Mouse (Mus musculus) testis, postnatal 14 days (tissue): ENCODE data around the gene Map4k5.

ENCODE experiments used
- DNase-seq: peaks from one replicate; pipeline ENCODE4 v3.0.0; 2021; ENCODE audit warnings: low spot score

Gene Map4k5

DNA sequence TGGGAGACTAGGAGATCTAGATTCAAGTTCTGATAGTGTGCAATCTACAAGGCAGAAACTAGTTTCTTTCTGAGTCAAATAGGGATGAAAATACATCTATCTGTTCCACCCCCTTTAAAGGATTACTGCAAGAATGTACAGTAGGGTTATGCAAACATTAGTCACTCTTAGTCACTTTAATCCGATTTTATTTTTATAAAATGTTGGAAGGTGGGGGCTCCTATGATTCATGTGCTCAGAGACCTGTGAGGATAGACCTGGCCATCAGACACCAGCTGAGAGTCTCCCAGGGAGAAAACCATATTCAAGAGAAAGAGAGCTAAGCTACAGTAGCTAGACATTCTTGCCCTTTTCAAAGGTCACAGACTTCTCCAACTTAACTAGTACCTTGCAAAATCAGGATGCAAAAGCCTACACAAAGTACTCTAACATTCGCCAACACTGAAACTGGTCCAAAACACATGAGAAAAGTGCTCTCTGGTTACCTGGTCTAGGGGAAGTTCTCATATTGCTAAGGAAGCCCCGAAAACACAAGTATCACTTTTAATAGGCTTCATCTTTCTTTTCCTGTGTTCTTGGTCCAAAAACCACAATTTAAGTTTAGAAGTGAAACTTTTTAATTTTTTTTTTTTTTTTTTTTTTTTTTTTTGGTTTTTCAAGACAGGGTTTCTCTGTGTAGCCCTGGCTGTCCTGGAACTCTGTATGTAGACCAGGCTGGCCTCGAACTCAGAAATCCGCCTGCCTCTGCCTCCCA is 7.7 kb downstream of the Map4k5 start:
- no peak for DNase-seq

DNA sequence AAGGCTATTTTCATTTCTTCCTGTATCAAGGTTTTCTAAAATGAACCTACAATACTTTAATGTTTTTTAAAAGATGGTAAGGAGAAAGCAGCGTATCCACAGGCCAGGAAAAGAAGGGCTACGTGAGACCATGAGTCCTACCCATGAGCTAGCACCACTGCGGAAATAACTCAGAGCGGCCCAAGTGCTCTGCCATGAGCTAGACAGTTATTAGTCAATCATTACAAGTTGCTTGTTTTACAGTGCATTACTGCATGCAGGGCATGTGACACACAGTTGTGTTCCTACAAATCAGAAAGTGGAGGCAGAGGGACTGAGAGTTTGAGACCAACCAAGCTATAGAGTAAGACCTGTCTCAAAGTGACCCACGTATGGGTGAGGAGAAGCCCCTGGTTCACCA is 8.9 kb downstream of the Map4k5 start:
- DNase-seq, result no peak

DNA sequence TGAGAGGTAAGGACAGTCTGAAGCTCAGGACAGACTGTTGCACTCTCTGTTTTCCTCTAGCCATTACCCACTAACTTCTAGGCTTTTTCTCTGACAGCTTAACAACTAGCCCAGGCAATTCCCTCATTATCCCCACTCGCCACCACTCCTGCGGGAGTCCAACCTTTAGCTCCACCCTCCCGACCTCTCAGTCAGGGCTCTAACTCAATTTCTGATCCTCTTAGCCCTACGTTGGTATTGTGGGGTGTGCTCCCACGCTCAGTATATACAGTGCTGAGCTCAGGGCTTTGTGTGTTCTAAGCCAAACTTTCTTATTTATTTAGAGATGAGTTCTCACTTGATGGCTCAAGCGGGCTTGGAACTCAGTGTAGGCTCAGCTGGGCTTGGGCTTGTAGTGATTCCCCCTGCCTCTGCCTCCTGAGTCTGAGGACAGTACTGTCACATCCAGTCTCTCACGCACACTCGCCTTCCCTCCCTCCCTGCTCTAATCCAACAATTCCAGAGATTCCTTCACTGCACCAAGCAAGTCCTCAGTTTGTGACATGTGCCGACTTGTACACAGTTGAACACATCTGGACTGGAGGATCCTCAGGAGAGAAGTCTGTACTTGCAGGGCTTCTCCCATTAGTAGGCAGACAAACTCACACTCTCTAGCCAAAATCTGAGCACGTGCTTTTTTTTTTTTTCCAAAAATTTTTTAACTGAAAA is 11.6 kb downstream of the Map4k5 start:
- DNase-seq, result no peak

- DNase-seq, result no peak
Observed at GRCm38 (mm10) chr12:69879739-69880138, 13.3 kb downstream of the Map4k5 start.

DNA sequence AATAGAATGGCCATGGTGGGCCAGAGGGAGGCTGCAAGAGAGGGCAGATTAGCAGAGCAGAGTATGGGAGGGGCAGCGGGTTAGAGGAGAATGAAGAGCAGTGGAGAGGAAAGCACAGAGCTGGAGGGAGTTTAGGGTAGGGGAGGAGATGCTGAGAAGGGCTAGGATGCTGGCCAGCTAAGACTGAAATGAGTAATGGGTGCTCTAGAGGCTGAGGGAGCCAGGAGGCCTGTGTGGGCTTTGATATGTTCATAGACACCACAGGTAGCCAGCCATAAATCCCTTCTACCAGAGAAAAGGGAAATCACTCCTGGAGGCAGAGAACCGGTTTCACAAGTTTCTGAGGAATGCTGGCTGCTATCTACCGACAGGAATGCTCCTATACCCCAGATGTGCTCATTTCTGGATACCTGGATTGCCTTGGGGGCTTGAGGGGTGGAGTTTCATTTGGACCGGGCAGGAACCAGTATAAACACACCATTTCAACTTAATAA is 13.8 kb downstream of the Map4k5 start:
- no peak for DNase-seq

- no peak for DNase-seq
Observed at GRCm38 (mm10) chr12:69877842-69878363, 15.1 kb downstream of the Map4k5 start.

GRCm38 (mm10) chr12:69871632-69872031 is 21.4 kb downstream of the Map4k5 start:
- DNase-seq, result no peak

DNA sequence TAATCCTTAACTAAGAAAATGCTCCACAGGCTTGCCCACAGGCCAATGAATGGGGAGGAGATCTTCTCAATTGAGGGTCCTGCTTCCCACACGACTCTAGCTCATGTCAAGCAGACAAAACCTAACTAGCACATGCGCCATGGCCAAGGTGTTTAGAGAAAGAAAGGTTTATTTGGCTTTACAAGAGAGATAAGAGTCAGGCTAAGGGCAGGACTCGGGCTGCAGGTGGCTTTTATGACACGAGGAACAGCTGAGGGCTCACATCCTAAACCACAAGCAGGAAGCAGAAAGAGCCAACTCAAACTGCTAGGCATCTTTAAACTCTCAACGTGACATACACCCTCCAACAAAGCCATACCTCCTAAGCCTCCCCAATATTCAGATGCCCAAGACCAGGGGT is 25.7 kb downstream of the Map4k5 start:
- DNase-seq, result no peak

- DNase-seq, result no peak
Observed at GRCm38 (mm10) chr12:69864164-69864692, 28.8 kb downstream of the Map4k5 start.

- no peak for DNase-seq
Observed at GRCm38 (mm10) chr12:69863505-69863904, 29.5 kb downstream of the Map4k5 start.

DNA sequence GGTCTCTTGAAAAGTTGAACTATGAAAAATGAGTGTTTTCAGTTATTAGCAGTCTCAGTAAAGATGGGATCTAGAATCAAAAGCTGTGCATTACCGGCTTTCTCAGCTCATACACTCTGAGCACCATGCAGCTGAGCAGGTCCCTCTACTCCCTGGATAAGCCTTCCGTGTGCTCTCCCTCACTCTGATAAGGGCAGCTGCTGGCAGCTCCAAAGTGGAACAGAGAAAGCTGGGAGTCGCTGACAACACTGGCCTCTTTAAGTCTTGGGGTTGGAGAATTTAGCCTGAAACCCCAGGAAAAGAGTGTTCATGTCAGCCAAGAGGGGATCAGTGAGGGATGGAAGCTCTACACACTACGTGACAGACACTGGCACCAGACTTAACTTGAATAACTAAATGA is 34.2 kb downstream of the Map4k5 start:
- DNase-seq, result no peak

GRCm38 (mm10) chr12:69857597-69857996 is 35.4 kb downstream of the Map4k5 start:
- DNase-seq, result no peak

DNA sequence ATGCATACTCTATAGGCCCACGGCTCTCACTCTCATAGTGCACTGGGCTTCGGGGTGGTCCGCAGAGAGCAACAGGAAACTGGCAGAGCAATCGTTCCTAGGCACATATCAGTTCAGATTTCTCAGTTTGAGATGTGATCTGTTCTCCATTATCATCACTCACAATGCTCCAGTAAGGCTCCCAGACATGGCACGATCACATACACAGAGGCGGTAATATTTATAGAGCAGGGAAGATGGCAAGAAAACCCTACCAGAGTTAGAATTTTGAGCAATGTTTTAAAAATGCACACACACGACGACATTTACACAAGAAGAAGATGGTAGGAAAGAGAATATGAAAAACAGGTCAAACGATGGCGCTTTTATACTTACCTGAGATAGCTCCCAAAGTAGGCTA is 36.6 kb downstream of the Map4k5 start:
- DNase-seq, result no peak

GRCm38 (mm10) chr12:69855641-69856300 is 37.2 kb downstream of the Map4k5 start:
- no peak for DNase-seq

- DNase-seq, result no peak
Observed at GRCm38 (mm10) chr12:69853942-69854341, 39.1 kb downstream of the Map4k5 start.

DNA sequence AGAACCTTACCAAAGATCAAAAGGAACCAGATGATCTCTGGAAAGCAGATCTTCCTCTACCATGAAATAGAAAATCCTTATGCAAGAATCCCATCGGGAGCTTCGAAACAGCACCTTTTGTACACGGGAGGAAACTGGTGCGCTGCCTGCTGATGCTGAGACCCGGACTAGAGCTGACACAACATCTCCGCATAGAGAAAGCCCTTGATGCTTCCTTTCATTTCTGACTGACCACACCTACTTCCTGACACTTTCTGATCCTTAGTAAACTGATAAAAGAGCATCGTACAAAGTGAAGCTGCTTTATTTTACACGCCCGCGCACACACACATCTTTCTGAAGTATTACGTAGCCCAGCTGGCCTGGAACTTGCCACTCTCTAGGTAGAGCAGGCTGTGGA is 39.6 kb downstream of the Map4k5 start:
- DNase-seq, result no peak

DNA sequence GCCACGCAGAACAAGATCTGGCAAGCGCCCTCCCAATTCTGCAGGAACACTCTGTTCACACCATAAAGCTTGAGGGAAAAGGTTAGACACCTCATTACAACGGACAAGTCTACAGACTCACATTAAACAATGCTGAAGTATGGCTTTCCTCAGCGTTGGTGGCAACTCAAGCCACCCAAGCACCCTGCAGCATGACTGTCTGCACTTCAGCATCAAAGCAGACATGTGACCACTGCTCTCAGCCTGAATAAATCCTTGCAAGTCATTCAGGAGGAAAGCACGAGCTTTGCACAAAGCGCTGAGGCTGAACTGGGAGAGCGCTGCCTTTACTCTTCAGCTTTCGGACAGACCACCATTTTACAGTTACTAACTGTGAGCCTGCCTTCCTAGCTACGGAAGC is 40.7 kb downstream of the Map4k5 start:
- DNase-seq, result no peak

- no peak for DNase-seq
Observed at GRCm38 (mm10) chr12:69848083-69848878, 44.7 kb downstream of the Map4k5 start.

- DNase-seq, result no peak
Observed at GRCm38 (mm10) chr12:69846499-69846898, 46.5 kb downstream of the Map4k5 start.

GRCm38 (mm10) chr12:69845722-69846121 is 47.3 kb downstream of the Map4k5 start:
- DNase-seq, result no peak
